Mouse (Mus musculus) embryonic facial prominence, embryonic 15.5 days (tissue): ENCODE data around the gene Cdk5. TPM values are rescaled to one million over a fixed set of nuclear protein-coding genes. Genes with fewer than 3 reads are reported as not detected.
A peak's percentile ranks its signal among the peaks of the same experiment; 100 is the strongest.

ENCODE experiments used
- ATAC-seq: fragments of 200-750 bp; cut with Nextera tagmentation; 2 replicates; pipeline ENCODE4 v1.8.0; 2017; ENCODE audit warnings: low read depth, moderate TSS enrichment; ENCODE audit not compliant: insufficient number of reproducible peaks, low FRiP score, low TSS enrichment
- H3K27ac ChIP-seq: fragments of 300-500 bp; sonication (generic); replicated peaks from 2 replicates; pipeline ENCODE4 v1.5.1; 2015; ENCODE audit warnings: mild to moderate bottlenecking, inconsistent platforms
- H3K27me3 ChIP-seq: fragments of 300-500 bp; sonication (generic); 2 replicates; pipeline ENCODE4 v1.6.1; 2015; ENCODE audit warnings: inconsistent platforms
- H3K36me3 ChIP-seq: fragments of 300-500 bp; sonication (generic); 2 replicates; pipeline ENCODE4 v1.6.1; 2015; ENCODE audit warnings: mild to moderate bottlenecking, inconsistent platforms
- H3K4me1 ChIP-seq: fragments of 300-500 bp; sonication (generic); 2 replicates; pipeline ENCODE4 v1.6.1; 2015; ENCODE audit warnings: inconsistent platforms
- H3K4me2 ChIP-seq: fragments of 300-500 bp; sonication (generic); replicated peaks from 2 replicates; pipeline ENCODE4 v1.6.1; 2015; ENCODE audit warnings: mild to moderate bottlenecking, inconsistent platforms
- H3K4me3 ChIP-seq: fragments of 300-500 bp; sonication (generic); replicated peaks from 2 replicates; pipeline ENCODE4 v1.5.1; 2015; ENCODE audit warnings: mild to moderate bottlenecking, inconsistent platforms
- H3K9ac ChIP-seq: fragments of 300-500 bp; sonication (generic); 2 replicates; pipeline ENCODE4 v1.6.1; 2015; ENCODE audit warnings: inconsistent platforms
- H3K9me3 ChIP-seq: fragments of 300-500 bp; sonication (generic); replicated peaks from 2 replicates; pipeline ENCODE4 v1.6.1; 2016; ENCODE audit warnings: inconsistent platforms
- WGBS: fragments of 180-500 bp; shearing (Covaris S2); methylation state at CpG from one replicate; pipeline ENCODE4 v1.1.7; 2015; 5-methylcytosine and 5-hydroxymethylcytosine counted together
- polyA plus RNA-seq: library from polyadenylated mRNA; unstranded; fragments of >200 nt; fragmentation: Nextera tagmentation; extraction: Ambion mirVana; gene quantifications from 2 replicates; pipeline ENCODE4 v1.2.1, GENCODE M21; 2015

The Cdk5 gene
- polyA plus RNA-seq, 1 experiment from 2014 or later, result 52.9 TPM

DNA sequence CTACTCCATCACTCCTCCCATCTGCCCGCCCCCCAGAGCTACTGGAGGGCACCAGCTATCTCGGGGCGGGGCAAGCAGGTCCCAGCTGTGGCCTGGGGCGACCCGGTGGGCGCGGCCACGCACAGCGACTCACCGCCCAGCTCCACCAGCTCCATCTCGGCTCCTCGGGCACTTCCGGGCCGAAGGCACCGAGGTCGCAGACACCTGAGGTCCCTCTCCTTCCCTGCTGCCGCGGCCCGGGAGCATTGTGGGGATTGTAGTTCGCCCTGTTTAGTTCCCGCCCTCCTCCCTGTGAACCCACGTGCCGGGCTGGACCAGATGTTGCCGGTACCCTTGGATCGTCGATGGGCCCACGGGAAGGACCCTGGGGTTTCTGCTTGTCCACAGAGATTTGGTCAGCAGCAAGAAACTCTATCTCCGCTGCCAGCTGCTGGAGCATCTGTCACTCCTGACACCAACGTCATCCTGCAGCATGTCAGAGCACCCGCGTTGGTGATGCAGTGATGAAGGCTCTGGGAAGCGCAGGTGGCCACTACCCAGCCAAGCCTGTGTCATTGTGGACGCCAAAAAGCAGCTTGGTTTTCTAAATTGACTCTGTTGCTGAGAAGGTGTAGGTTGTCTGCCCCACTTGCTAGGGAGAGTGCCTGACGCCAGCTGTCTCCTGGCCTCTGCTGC, 24.4 kb upstream of the Cdk5 start, which contains the start of gene Tmub1:
Gene Tmub1, minus strand, starts transcription at position 231 of the 675 bp plus-strand sequence.
- Histone ChIP-seq H3K27ac (0 out of 2 replicates have a peak within 1 kb of the TSS, but pooled peaks have one; percentile 39), H3K9ac (peak within 1 kb of the TSS; percentile 33), H3K4me3 (peak within 1 kb of the TSS; percentile 73), H3K4me1 (peaks cover 46% of the 10 kb centered on the region), H3K9me3 (no peaks in the 10 kb centered on the region), H3K27me3 (no peaks in the 10 kb centered on the region), H3K36me3 (peaks cover 13% of the 10 kb centered on the region; the same call in 1 of the 2 replicates), H3K4me2 (peak within 1 kb of the TSS; percentile 83)
- 2% methylated on average over 34 of the region's 34 CpGs for WGBS
- ATAC-seq, result peak; percentile 55

DNA sequence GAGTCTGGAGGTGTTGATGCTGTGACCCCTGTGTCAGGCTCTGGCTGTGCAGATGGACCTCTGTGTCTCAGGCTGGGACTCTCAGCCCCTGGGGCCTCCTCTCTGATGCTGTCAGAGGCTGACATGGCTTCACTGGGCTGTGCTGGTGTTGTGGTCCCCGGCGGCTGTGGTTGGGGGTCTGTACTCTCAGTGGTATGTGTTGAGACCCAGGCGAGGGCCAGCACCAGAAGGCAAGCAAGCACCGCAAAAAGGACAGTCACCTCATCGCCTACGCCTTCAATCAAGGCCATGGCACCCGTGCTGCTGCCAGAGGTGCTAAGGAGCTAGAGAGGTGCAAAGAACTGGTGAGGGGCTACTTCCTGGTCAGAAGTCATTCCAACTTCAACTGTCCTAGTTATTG, 23.3 kb upstream of the Cdk5 start:
- Histone ChIP-seq H3K27ac (no peak overlapping the region), H3K9me3 (no peaks in the 10 kb centered on the region), H3K9ac (no peak overlapping the region), H3K4me1 (peaks cover 44% of the 10 kb centered on the region), H3K4me3 (peak overlapping the region; percentile 73), H3K27me3 (no peaks in the 10 kb centered on the region), H3K4me2 (peak overlapping the region; percentile 83; the same call in 1 of the 2 replicates), H3K36me3 (peaks cover 24% of the 10 kb centered on the region)
- WGBS, result 89% methylated on average over 7 of the region's 7 CpGs
- ATAC-seq, result no peak

DNA sequence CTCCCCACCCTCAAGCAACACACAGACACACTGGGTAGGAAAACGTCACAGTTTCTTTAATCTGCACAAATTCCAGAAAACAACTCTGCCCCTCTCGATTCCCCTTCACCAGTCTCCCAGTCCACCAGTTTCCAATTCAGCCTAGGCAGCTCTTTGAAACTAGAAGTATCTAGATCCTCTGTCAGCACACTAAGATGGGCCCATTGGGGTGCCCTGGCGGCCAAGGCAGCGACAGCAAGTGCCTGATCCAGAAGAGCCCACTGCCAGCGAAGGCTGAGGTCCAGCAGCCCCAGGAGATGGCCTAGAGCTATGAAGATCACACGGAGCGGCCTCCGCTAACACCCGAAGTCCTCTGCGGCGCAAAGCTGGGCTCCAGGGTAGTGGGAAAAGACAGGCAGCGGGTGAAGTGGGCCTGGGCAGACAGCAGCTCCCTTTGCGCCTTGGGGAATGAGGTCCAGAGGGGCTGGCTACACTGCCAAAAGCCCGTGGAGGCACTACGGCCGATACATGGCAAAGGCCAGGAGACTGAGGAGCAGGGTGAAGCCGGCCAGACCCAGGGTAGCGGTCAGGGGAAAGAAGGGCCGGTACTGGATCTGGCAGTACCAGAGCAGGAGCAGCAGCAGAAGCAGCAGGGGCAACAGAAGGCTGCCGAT, 22.2 kb upstream of the Cdk5 start:
- Histone ChIP-seq H3K9ac (peak overlapping the region; percentile 93; the same call in 1 of the 2 replicates), H3K27ac (peak overlapping the region; percentile 93), H3K27me3 (no peaks in the 10 kb centered on the region), H3K4me2 (peak overlapping the region; percentile 72), H3K4me1 (peaks cover 36% of the 10 kb centered on the region), H3K36me3 (peaks cover 35% of the 10 kb centered on the region), H3K4me3 (peak overlapping the region; percentile 97), H3K9me3 (no peaks in the 10 kb centered on the region)
- WGBS, result 52% methylated on average over 20 of the region's 20 CpGs
- ATAC-seq, result no peak

- Histone ChIP-seq H3K9ac (peak within 1 kb of the TSS; percentile 93), H3K36me3 (peaks cover 41% of the 10 kb centered on the region), H3K27ac (peak within 1 kb of the TSS; percentile 93), H3K4me1 (peaks cover 36% of the 10 kb centered on the region), H3K9me3 (no peaks in the 10 kb centered on the region), H3K27me3 (no peaks in the 10 kb centered on the region), H3K4me3 (peak within 1 kb of the TSS; percentile 97), H3K4me2 (peak within 1 kb of the TSS; percentile 72)
- ATAC-seq, result peak; percentile 88
- under 1% methylated on average over 60 of the region's 60 CpGs for WGBS
These were observed 21.6 kb upstream of the Cdk5 start, which contains the start of gene Fastk for GRCm38 (mm10) chr5:24444746-24445427. Gene Fastk, minus strand, starts transcription at chr5:24445287.

- H3K27ac ChIP-seq, result 0 out of 2 replicates have a peak overlapping the region, but pooled peaks have one; percentile 93
- H3K9ac ChIP-seq, result peak overlapping the region; percentile 93
- H3K27me3 ChIP-seq, result no peaks in the 10 kb centered on the region
- peaks cover 36% of the 10 kb centered on the region for H3K4me1 ChIP-seq
- peak overlapping the region; percentile 97 for H3K4me3 ChIP-seq
- no peaks in the 10 kb centered on the region for H3K9me3 ChIP-seq
- H3K4me2 ChIP-seq, result peak overlapping the region; percentile 72
- H3K36me3 ChIP-seq, result peaks cover 51% of the 10 kb centered on the region
- 80% methylated on average over 12 of the region's 12 CpGs for WGBS
- no peak for ATAC-seq
These were observed 20.6 kb upstream of the Cdk5 start for GRCm38 (mm10) chr5:24443927-24444326.

DNA sequence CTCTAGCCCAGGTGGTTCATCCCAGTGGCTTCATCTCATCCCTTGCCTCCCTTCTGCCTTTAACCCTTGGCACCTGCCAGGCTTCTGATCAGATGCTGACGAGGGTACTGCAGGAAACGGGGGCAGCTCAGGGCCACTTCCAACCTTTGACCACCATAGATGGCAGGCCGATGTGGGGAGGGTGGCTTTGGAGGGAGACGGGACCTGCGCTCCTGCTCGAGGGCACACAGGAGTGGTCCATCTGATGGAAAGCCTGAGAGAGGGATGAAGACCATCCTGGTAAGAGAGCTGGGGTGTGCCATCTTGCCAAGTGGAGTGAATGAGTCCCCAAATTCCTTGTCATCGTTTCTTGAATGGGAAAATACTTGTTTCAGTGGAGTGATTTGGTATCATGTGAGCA, 19.9 kb upstream of the Cdk5 start:
- H3K9me3 ChIP-seq, result no peaks in the 10 kb centered on the region
- ATAC-seq, result no peak
- peaks cover 57% of the 10 kb centered on the region for H3K36me3 ChIP-seq
- H3K27ac ChIP-seq, result no peak overlapping the region
- H3K4me3 ChIP-seq, result no peak overlapping the region
- no peaks in the 10 kb centered on the region for H3K27me3 ChIP-seq
- 84% methylated on average over 7 of the region's 7 CpGs for WGBS
- peaks cover 35% of the 10 kb centered on the region for H3K4me1 ChIP-seq
- no peak overlapping the region for H3K9ac ChIP-seq
- H3K4me2 ChIP-seq, result no peak overlapping the region

DNA sequence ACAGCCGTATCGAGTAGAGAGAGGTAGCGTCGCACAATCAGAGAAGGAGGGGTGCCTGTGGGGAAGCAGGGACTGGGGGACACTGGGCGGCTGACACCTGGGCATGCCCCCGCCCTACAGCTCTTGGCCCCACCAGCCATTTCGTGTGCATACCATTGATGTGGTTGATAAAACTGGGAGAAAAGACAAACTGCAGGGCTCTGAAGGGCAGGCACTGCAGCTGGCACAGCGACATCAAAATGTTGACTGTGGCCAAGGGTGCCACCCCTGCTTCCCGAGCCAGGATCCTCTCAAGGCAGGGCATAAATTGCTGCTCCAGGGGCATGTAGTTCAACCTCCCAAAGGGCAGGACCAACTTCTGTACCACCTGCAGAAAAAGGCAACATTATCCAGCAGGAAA, 18.7 kb upstream of the Cdk5 start:
- peaks cover 67% of the 10 kb centered on the region for H3K36me3 ChIP-seq
- WGBS, result 79% methylated on average over 9 of the region's 9 CpGs
- no peak overlapping the region; the same call in 1 of the 2 replicates for H3K27ac ChIP-seq
- H3K9me3 ChIP-seq, result no peaks in the 10 kb centered on the region
- no peak overlapping the region for H3K9ac ChIP-seq
- H3K27me3 ChIP-seq, result no peaks in the 10 kb centered on the region
- H3K4me2 ChIP-seq, result no peak overlapping the region
- H3K4me3 ChIP-seq, result no peak overlapping the region
- peaks cover 23% of the 10 kb centered on the region for H3K4me1 ChIP-seq
- no peak for ATAC-seq

DNA sequence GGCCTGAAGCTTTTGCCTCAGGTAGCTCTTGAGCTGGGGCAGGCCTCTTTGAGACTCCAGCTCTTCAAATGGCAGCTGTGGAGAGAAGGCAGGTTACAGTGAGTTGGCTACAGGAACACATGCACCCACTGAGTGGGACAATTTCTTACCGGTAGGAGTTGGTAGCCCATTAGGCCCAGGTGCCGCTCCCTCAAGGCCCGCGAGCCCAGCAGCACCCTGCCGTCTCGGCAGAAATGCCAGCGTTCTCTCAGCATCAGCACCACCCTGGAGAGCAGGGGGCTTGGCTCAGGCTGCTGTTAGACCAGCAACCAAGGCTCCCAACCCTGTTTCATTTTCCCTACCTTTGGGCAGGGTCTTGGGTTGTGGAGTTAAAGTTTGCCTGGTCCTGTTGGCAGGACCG, 17.9 kb upstream of the Cdk5 start:
- Histone ChIP-seq H3K4me2 (no peak overlapping the region), H3K4me3 (no peak overlapping the region), H3K27ac (no peak overlapping the region), H3K4me1 (peaks cover 18% of the 10 kb centered on the region), H3K9me3 (no peaks in the 10 kb centered on the region), H3K36me3 (peaks cover 75% of the 10 kb centered on the region), H3K9ac (no peak overlapping the region), H3K27me3 (no peaks in the 10 kb centered on the region)
- no peak for ATAC-seq
- 93% methylated on average over 8 of the region's 8 CpGs for WGBS

- H3K27me3 ChIP-seq, result no peaks in the 10 kb centered on the region
- no peak overlapping the region for H3K4me3 ChIP-seq
- H3K9ac ChIP-seq, result no peak overlapping the region
- H3K4me1 ChIP-seq, result no peaks in the 10 kb centered on the region
- no peak overlapping the region for H3K27ac ChIP-seq
- ATAC-seq, result no peak
- H3K36me3 ChIP-seq, result peaks cover 97% of the 10 kb centered on the region
- H3K4me2 ChIP-seq, result no peak overlapping the region
- 92% methylated on average over 8 of the region's 8 CpGs for WGBS
- H3K9me3 ChIP-seq, result no peaks in the 10 kb centered on the region
These were observed 10.7 kb upstream of the Cdk5 start for GRCm38 (mm10) chr5:24433993-24434392.

- H3K27ac ChIP-seq, result 0 out of 2 replicates have a peak overlapping the region, but pooled peaks have one; percentile 11
- 19% methylated on average over 9 of the region's 9 CpGs for WGBS
- no peak for ATAC-seq
These were observed 5.3 kb upstream of the Cdk5 start for GRCm38 (mm10) chr5:24428596-24428995.

GRCm38 (mm10) chr5:24427981-24428402, 4.7 kb upstream of the Cdk5 start:
- Histone ChIP-seq H3K4me2 (peak overlapping the region; percentile 34), H3K27me3 (no peaks in the 10 kb centered on the region), H3K4me3 (no peak overlapping the region), H3K27ac (0 out of 2 replicates have a peak overlapping the region, but pooled peaks have one; percentile 11), H3K36me3 (peaks cover 41% of the 10 kb centered on the region), H3K9me3 (no peaks in the 10 kb centered on the region), H3K4me1 (peaks cover 42% of the 10 kb centered on the region), H3K9ac (no peak overlapping the region)
- ATAC-seq, result no peak
- 8% methylated on average over 15 of the region's 15 CpGs for WGBS

More at GRCm38 (mm10) chr5:24428596-24428995, 5.3 kb upstream of the Cdk5 start:
- Histone ChIP-seq H3K36me3 (peaks cover 47% of the 10 kb centered on the region), H3K4me2 (peak overlapping the region; percentile 34), H3K9me3 (no peaks in the 10 kb centered on the region), H3K27me3 (no peaks in the 10 kb centered on the region), H3K4me3 (no peak overlapping the region), H3K4me1 (peaks cover 41% of the 10 kb centered on the region), H3K9ac (no peak overlapping the region)
